Mouse (Mus musculus) kidney, adult 2 months (tissue): ENCODE measurements around the gene Alk.

Experiments used
- CTCF ChIP-seq: fragments of 200-500 bp; conservative IDR thresholded peaks from 2 replicates; pipeline ENCODE4 v1.5.1; 2011; ENCODE audit warnings: low read depth, mild to moderate bottlenecking, control low read depth, low read length, moderate library complexity, mixed read lengths; ENCODE audit not compliant: insufficient read depth, insufficient read length
- POLR2A ChIP-seq: fragments of 200-500 bp; IDR thresholded peaks from one replicate; pipeline ENCODE4 v1.6.1; 2011; ENCODE audit warnings: low read depth, low read length, control low read depth

DNA sequence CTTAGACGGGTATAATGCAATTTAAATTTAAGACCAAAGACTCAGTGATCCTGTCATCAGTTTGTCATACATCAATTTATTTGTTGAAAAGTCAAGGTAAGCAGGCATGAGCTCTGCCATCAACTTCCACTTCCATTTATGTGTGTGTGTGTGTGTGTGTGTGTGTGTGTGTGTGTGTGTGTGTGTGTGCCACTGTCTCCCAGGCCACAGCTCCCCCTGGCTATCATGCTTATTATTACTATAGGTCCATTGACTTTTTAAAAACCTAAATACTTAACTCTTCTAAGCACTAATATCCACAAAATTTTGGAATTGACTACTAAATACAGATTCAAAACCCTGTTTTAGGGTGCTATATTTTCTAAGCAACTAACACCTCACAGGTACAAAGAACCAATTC, 308.1 kb downstream of the Alk start:
- TF ChIP-seq CTCF (no peak), POLR2A (no peak)
